Mouse (Mus musculus): Measurements from ENCODE around the gene Fbln5. TPM values are rescaled to one million over a fixed set of nuclear protein-coding genes. Genes with fewer than 3 reads are reported as not detected.

Gene Fbln5
- not detected in 2 replicates for total RNA-seq (2014; fragmentation: Nextera tagmentation)
- total RNA-seq (2017) = not detected in 2 replicates

GRCm38 (mm10) chr12:101818608-101819370 lies at the start of gene Fbln5:
Fbln5 (minus strand) TSS chr12:101819055.
- peak; percentile 40 for ATAC-seq (replicated peaks; ENCODE audit: low FRiP score, low TSS enrichment, poor library complexity, severe bottlenecking)

GRCm38 (mm10) chr12:101862286-101862964 lies 43.6 kb upstream of the Fbln5 start:
- ATAC-seq (replicated peaks; ENCODE audit: low FRiP score, low TSS enrichment, poor library complexity, severe bottlenecking) = no peak

GRCm38 (mm10) chr12:101860256-101860655 lies 41.4 kb upstream of the Fbln5 start:
- ATAC-seq (replicated peaks; ENCODE audit: low FRiP score, low TSS enrichment, poor library complexity, severe bottlenecking) = no peak

GRCm38 (mm10) chr12:101858011-101858410 lies 39.2 kb upstream of the Fbln5 start:
- ATAC-seq (replicated peaks; ENCODE audit: low FRiP score, low TSS enrichment, poor library complexity, severe bottlenecking) = no peak

GRCm38 (mm10) chr12:101854336-101854735 lies 35.5 kb upstream of the Fbln5 start:
- no peak for ATAC-seq (replicated peaks; ENCODE audit: low FRiP score, low TSS enrichment, poor library complexity, severe bottlenecking)

- ATAC-seq (replicated peaks; ENCODE audit: low FRiP score, low TSS enrichment, poor library complexity, severe bottlenecking) = no peak
Observed at GRCm38 (mm10) chr12:101851846-101852564, 33.1 kb upstream of the Fbln5 start.

GRCm38 (mm10) chr12:101851314-101851713 lies 32.5 kb upstream of the Fbln5 start:
- ATAC-seq (replicated peaks; ENCODE audit: low FRiP score, low TSS enrichment, poor library complexity, severe bottlenecking) = 0 out of 2 replicates have a peak, but pooled peaks have one; percentile 44

- 0 out of 2 replicates have a peak, but pooled peaks have one; percentile 54 for ATAC-seq (replicated peaks; ENCODE audit: low FRiP score, low TSS enrichment, poor library complexity, severe bottlenecking)
Observed at GRCm38 (mm10) chr12:101836546-101837274, 17.9 kb upstream of the Fbln5 start.

- no peak for ATAC-seq (replicated peaks; ENCODE audit: low FRiP score, low TSS enrichment, poor library complexity, severe bottlenecking)
Observed at GRCm38 (mm10) chr12:101834715-101835114, 15.9 kb upstream of the Fbln5 start.

GRCm38 (mm10) chr12:101833776-101834175 lies 14.9 kb upstream of the Fbln5 start:
- no peak for ATAC-seq (replicated peaks; ENCODE audit: low FRiP score, low TSS enrichment, poor library complexity, severe bottlenecking)

GRCm38 (mm10) chr12:101833115-101833506 lies 14.3 kb upstream of the Fbln5 start:
- ATAC-seq (replicated peaks; ENCODE audit: low FRiP score, low TSS enrichment, poor library complexity, severe bottlenecking) = no peak

GRCm38 (mm10) chr12:101832179-101833114 lies 13.6 kb upstream of the Fbln5 start:
- ATAC-seq (replicated peaks; ENCODE audit: low FRiP score, low TSS enrichment, poor library complexity, severe bottlenecking) = no peak

- ATAC-seq (replicated peaks; ENCODE audit: low FRiP score, low TSS enrichment, poor library complexity, severe bottlenecking) = no peak
Observed at GRCm38 (mm10) chr12:101831221-101831620, 12.4 kb upstream of the Fbln5 start.

- ATAC-seq (replicated peaks; ENCODE audit: low FRiP score, low TSS enrichment, poor library complexity, severe bottlenecking) = no peak
Observed at GRCm38 (mm10) chr12:101823161-101823560, 4.3 kb upstream of the Fbln5 start.

- peak; percentile 49 for ATAC-seq (replicated peaks; ENCODE audit: low FRiP score, low TSS enrichment, poor library complexity, severe bottlenecking)
Observed at GRCm38 (mm10) chr12:101821596-101821995, 2.7 kb upstream of the Fbln5 start.

GRCm38 (mm10) chr12:101819570-101819969 lies 715 bp upstream of the Fbln5 start:
- no peak for ATAC-seq (replicated peaks; ENCODE audit: low FRiP score, low TSS enrichment, poor library complexity, severe bottlenecking)

GRCm38 (mm10) chr12:101818246-101818607 lies 628 bp downstream of the Fbln5 start:
- no peak for ATAC-seq (replicated peaks; ENCODE audit: low FRiP score, low TSS enrichment, poor library complexity, severe bottlenecking)

- ATAC-seq (replicated peaks; ENCODE audit: low FRiP score, low TSS enrichment, poor library complexity, severe bottlenecking) = peak; percentile 73
Observed at GRCm38 (mm10) chr12:101816810-101817209, 2.0 kb downstream of the Fbln5 start.

Data from megakaryocyte-erythroid progenitor cell, adult 5-6 weeks (primary cell).